Mouse (Mus musculus) midbrain, embryonic 14.5 days (tissue): ENCODE measurements around the gene AI467606. TPM values are rescaled to one million over a fixed set of nuclear protein-coding genes. Genes with fewer than 3 reads are reported as not detected.

ENCODE experiments used
- ATAC-seq: fragments of 200-750 bp; cut with Nextera tagmentation; 2 replicates; pipeline ENCODE4 v1.8.0; 2017; ENCODE audit warnings: moderate number of reproducible peaks, moderate library complexity; ENCODE audit not compliant: low FRiP score, low TSS enrichment
- DNase-seq: peaks from one replicate; pipeline ENCODE4 v3.0.0-alpha.2; 2015
- H3K27ac ChIP-seq: fragments of 300-500 bp; sonication (generic); replicated peaks from 2 replicates; pipeline ENCODE4 v1.5.1; 2014; ENCODE audit warnings: mild to moderate bottlenecking, low read depth, low read length, moderate library complexity
- H3K27me3 ChIP-seq: fragments of 300-500 bp; sonication (generic); 2 replicates; pipeline ENCODE4 v1.6.1; 2014; ENCODE audit warnings: low read length, control low read depth, mixed read lengths; ENCODE audit not compliant: control insufficient read depth, insufficient read depth
- H3K36me3 ChIP-seq: fragments of 300-500 bp; sonication (generic); 2 replicates; pipeline ENCODE4 v1.6.1; 2014; ENCODE audit warnings: low read length, control low read depth; ENCODE audit not compliant: control insufficient read depth, insufficient read depth
- H3K4me1 ChIP-seq: fragments of 300-500 bp; sonication (generic); 2 replicates; pipeline ENCODE4 v1.6.1; 2014; ENCODE audit warnings: mild to moderate bottlenecking, antibody characterized with exemption, low read length, control low read depth; ENCODE audit not compliant: control insufficient read depth, insufficient read depth
- H3K4me2 ChIP-seq: fragments of 300-500 bp; sonication (generic); 2 replicates; pipeline ENCODE4 v1.6.1; 2014; ENCODE audit warnings: mild to moderate bottlenecking, low read length, moderate library complexity
- H3K4me3 ChIP-seq: fragments of 300-500 bp; sonication (generic); replicated peaks from 2 replicates; pipeline ENCODE4 v1.5.1; 2014; ENCODE audit warnings: low read depth, low read length
- H3K9ac ChIP-seq: fragments of 300-500 bp; sonication (generic); replicated peaks from 2 replicates; pipeline ENCODE4 v1.6.1; 2014; ENCODE audit warnings: mild to moderate bottlenecking, low read length, moderate library complexity
- H3K9me3 ChIP-seq: fragments of 300-500 bp; sonication (generic); 2 replicates; pipeline ENCODE4 v1.6.1; 2016; ENCODE audit warnings: low read length, control low read depth, mixed read lengths; ENCODE audit not compliant: control insufficient read depth
- WGBS: fragments of 180-500 bp; shearing (Covaris S2); extraction: QIAGEN DNeasy Blood & Tissue Kit; methylation state at CpG from one replicate; pipeline ENCODE4 v1.1.7; 2014; 5-methylcytosine and 5-hydroxymethylcytosine counted together
- polyA plus RNA-seq: library from polyadenylated mRNA; unstranded; fragments of >200 nt; fragmentation: Nextera tagmentation; extraction: Ambion mirVana; gene quantifications from 2 replicates; pipeline ENCODE4 v1.2.1, GENCODE M21; 2014

Gene AI467606
- polyA plus RNA-seq, 1 experiment from 2014 or later: 2.2 TPM

DNA sequence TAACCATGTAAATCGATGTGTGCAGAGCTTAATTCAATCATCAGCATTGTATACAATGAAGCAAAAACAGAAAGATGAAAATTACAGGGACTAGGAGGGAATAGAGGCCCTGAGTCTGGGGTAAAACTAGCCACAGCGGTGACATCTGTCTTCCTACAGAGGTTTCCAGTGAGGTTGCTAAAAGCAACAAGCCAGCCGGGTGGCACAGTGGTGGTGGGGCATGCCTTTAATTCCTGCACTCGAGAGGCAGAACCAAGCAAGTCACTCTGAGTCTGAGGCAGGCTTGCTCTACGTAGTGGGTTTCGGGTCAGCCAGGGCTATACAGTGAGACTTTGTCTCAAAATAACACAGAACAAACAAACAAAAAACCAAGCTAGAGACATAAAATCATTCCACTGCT is 11.0 kb downstream of the AI467606 start:
- ATAC-seq: no peak
- DNase-seq: no peak
- 80% methylated on average over 6 of the region's 6 CpGs for WGBS

DNA sequence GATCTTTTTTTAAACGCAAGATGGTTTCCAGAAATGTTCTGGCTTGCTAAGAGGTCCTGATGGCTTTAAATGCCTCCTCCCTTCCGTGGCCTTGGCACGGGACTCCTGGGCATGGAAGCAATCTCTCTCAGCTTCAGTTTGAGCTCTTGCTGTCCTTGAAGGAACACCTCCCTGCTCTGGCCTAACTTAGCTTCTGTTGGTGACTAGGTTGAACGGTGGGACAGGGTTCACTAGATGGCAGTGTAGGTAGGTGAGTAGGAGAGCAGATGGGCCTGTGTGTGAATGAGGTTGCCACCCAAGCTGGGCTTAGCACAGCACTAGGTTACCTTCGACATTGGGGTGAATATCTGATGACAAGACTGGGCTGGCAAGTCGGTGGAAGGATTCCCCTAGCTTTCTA is 12.8 kb downstream of the AI467606 start:
- no peaks in the 10 kb centered on the region for H3K27me3 ChIP-seq
- no peaks in the 10 kb centered on the region for H3K9me3 ChIP-seq
- H3K27ac ChIP-seq: peak overlapping the region; percentile 5; the same call in 1 of the 2 replicates
- no peaks in the 10 kb centered on the region for H3K36me3 ChIP-seq
- ATAC-seq (no peak), DNase-seq (peak; percentile 6)
- WGBS: 70% methylated on average over 6 of the region's 6 CpGs
- no peak overlapping the region for H3K4me3 ChIP-seq
- H3K4me2 ChIP-seq: no peak overlapping the region
- no peak overlapping the region for H3K9ac ChIP-seq
- H3K4me1 ChIP-seq: peaks cover 7% of the 10 kb centered on the region; the same call in 1 of the 2 replicates

More for the DNA sequence above, 11.0 kb downstream of the AI467606 start:
- Histone ChIP-seq H3K9ac (no peak overlapping the region), H3K4me2 (no peak overlapping the region), H3K27ac (no peak overlapping the region), H3K4me1 (peaks cover 7% of the 10 kb centered on the region; the same call in 1 of the 2 replicates), H3K36me3 (no peaks in the 10 kb centered on the region), H3K27me3 (no peaks in the 10 kb centered on the region), H3K4me3 (no peak overlapping the region), H3K9me3 (no peaks in the 10 kb centered on the region)

- Histone ChIP-seq H3K27me3 (no peaks in the 10 kb centered on the region), H3K9me3 (no peaks in the 10 kb centered on the region), H3K4me3 (peak overlapping the region; percentile 15; the same call in 1 of the 2 replicates), H3K4me2 (peak overlapping the region; percentile 49), H3K27ac (peak overlapping the region; percentile 73), H3K9ac (no peak overlapping the region; the same call in 1 of the 2 replicates), H3K36me3 (no peaks in the 10 kb centered on the region), H3K4me1 (peaks cover 7% of the 10 kb centered on the region; the same call in 1 of the 2 replicates)
- 17% methylated on average over 17 of the region's 17 CpGs for WGBS
- ATAC-seq (peak; percentile 80; the same call in 1 of the 2 replicates), DNase-seq (peak; percentile 92)
Measured at GRCm38 (mm10) chr7:127104560-127105332, 13.6 kb downstream of the AI467606 start.

DNA sequence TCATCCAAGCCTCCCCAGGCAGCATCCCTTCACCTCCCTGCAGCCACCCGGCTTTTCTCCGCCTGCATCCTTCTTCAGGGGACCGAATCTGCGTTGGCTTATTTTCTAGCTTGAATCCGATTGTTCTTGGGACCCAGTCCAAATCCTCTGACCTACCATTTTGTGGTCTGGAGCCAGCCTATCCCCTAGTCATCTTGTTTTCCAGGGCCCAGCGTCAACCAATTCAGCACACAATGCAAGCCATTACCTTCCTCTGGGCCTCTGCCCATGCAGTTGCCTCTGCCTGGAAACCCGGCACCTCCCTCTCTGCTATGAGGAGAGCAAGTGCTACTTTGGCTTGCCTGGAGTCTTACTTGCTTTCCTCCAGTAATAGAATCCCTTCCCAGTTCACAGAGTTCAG is 14.4 kb downstream of the AI467606 start:
- Histone ChIP-seq H3K27me3 (no peaks in the 10 kb centered on the region), H3K9me3 (no peaks in the 10 kb centered on the region), H3K27ac (0 out of 2 replicates have a peak overlapping the region, but pooled peaks have one; percentile 73), H3K9ac (no peak overlapping the region), H3K4me3 (no peak overlapping the region), H3K36me3 (no peaks in the 10 kb centered on the region), H3K4me2 (no peak overlapping the region), H3K4me1 (peaks cover 7% of the 10 kb centered on the region; the same call in 1 of the 2 replicates)
- 79% methylated on average over 7 of the region's 7 CpGs for WGBS
- DNase-seq (peak; percentile 2), ATAC-seq (no peak)

GRCm38 (mm10) chr7:127110239-127111007 is 19.3 kb downstream of the AI467606 start:
- no peak overlapping the region for H3K27ac ChIP-seq
- no peak overlapping the region for H3K4me3 ChIP-seq
- no peaks in the 10 kb centered on the region for H3K27me3 ChIP-seq
- H3K36me3 ChIP-seq: no peaks in the 10 kb centered on the region
- H3K4me2 ChIP-seq: no peak overlapping the region
- no peak overlapping the region for H3K9ac ChIP-seq
- ATAC-seq: peak; percentile 37; the same call in 1 of the 2 replicates
- no peaks in the 10 kb centered on the region for H3K9me3 ChIP-seq
- no peaks in the 10 kb centered on the region for H3K4me1 ChIP-seq
- WGBS: 53% methylated on average over 18 of the region's 18 CpGs
- peak; percentile 90 for DNase-seq

- H3K9ac ChIP-seq: no peak overlapping the region
- H3K4me2 ChIP-seq: no peak overlapping the region
- H3K36me3 ChIP-seq: no peaks in the 10 kb centered on the region
- H3K9me3 ChIP-seq: no peaks in the 10 kb centered on the region
- DNase-seq (peak; percentile 50), ATAC-seq (no peak)
- 53% methylated on average over 6 of the region's 6 CpGs for WGBS
- H3K4me1 ChIP-seq: no peaks in the 10 kb centered on the region
- H3K4me3 ChIP-seq: no peak overlapping the region
- H3K27me3 ChIP-seq: no peaks in the 10 kb centered on the region
- H3K27ac ChIP-seq: no peak overlapping the region
Measured at GRCm38 (mm10) chr7:127111461-127111860, 20.3 kb downstream of the AI467606 start.

DNA sequence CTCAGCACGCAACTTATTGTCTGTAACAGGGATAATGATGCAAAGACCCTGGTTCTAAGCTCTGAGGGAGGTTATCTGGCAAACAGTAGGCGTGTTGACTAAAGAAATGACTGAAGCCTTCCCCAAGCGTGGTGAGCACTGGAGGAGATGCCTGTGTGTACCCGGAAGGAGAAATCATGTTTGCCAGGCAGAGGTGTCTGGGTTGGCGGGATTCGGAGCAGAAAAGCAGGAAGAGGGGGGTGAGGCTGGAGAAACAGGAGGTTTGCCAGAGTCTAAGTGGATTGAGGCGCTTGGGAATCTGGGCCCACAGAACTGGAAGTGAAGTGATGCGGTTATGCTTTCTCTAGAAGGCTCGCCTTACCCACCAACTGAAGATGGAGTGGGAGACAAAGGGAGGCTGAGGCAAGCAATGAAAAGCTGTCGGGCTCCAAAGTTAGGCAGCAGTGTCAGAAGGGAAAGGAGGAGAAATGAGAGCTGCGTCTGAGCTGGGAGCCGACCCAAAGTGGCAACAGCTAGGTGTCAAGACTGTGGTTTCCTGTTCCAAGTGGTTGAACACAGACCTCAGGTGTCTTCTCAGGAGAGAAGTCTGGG is 21.2 kb downstream of the AI467606 start:
- ATAC-seq (no peak), DNase-seq (no peak)
- Histone ChIP-seq H3K9me3 (no peaks in the 10 kb centered on the region), H3K4me2 (no peak overlapping the region), H3K4me1 (no peaks in the 10 kb centered on the region), H3K4me3 (no peak overlapping the region), H3K36me3 (no peaks in the 10 kb centered on the region), H3K27me3 (no peaks in the 10 kb centered on the region), H3K9ac (no peak overlapping the region), H3K27ac (no peak overlapping the region)
- 81% methylated on average over 12 of the region's 12 CpGs for WGBS

GRCm38 (mm10) chr7:127112921-127113597 is 21.9 kb downstream of the AI467606 start:
- no peaks in the 10 kb centered on the region for H3K27me3 ChIP-seq
- 0 out of 2 replicates have a peak overlapping the region, but pooled peaks have one; percentile 4 for H3K4me2 ChIP-seq
- H3K27ac ChIP-seq: 0 out of 2 replicates have a peak overlapping the region, but pooled peaks have one; percentile 26
- no peaks in the 10 kb centered on the region for H3K36me3 ChIP-seq
- ATAC-seq: no peak
- no peaks in the 10 kb centered on the region for H3K4me1 ChIP-seq
- no peak overlapping the region for H3K9ac ChIP-seq
- DNase-seq: no peak
- no peaks in the 10 kb centered on the region for H3K9me3 ChIP-seq
- no peak overlapping the region for H3K4me3 ChIP-seq
- 53% methylated on average over 9 of the region's 9 CpGs for WGBS
